Mouse (Mus musculus): ENCODE data around the gene Ptgfrn. TPM values are rescaled to one million over a fixed set of nuclear protein-coding genes. Genes with fewer than 3 reads are reported as not detected.

Ptgfrn gene
- total and polyA plus RNA-seq, 3 experiments = 18.5 to 25.1 (median 19.4) TPM

DNA sequence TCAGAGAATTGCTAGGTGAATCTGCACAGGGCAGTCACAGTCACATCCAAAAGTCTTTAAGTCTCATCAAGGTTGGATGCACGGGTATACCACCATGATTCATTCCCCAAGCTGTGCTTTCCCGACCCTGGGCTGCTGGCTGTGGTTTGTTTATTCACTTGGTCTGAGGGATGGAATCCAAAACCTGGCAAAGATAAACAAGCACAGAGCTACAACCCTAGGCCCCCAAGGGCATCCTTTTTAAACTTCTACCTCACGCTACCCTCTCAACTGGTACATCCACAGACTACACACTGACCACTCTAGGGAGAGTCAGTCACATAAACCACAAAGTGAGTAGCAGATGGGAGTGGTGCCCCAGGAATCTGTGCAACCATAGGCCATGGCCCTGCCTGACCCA is 1.8 kb downstream of the Ptgfrn start:
- TF ChIP-seq CTCF (IDR thresholded peaks at IDR 0.05) = no peak
- TF ChIP-seq EP300 (IDR thresholded peaks at IDR 0.05; ENCODE audit: insufficient read depth, low read depth, low read length) = no peak
- no peak for TF ChIP-seq POLR2A (IDR thresholded peaks at IDR 0.05; ENCODE audit: insufficient read depth, low read depth, low read length)
- no peak overlapping the region for H3K27ac ChIP-seq
- no peak overlapping the region for H3K4me3 ChIP-seq
- no peak overlapping the region for H3K9ac ChIP-seq (ENCODE audit: low read depth, low read length)
- H3K4me1 ChIP-seq (ENCODE audit: control insufficient read depth, insufficient read depth, low read length) = peaks cover 10% of the 10 kb centered on the region
- WGBS = 76% methylated on average over 3 of the region's 3 CpGs
- DNase-seq = no peak
- H3K27me3 ChIP-seq (ENCODE audit: control insufficient read depth, insufficient read depth, low read length) = no peaks in the 10 kb centered on the region
- intact Hi-C loops (cut with DNase I) = no loop called here
- no peaks in the 10 kb centered on the region for H3K36me3 ChIP-seq (ENCODE audit: control insufficient read depth, insufficient read depth, low read length)
- H3K79me2 ChIP-seq (replicated peaks; ENCODE audit: control insufficient read depth, insufficient read depth, low read length) = no peaks in the 10 kb centered on the region

DNA sequence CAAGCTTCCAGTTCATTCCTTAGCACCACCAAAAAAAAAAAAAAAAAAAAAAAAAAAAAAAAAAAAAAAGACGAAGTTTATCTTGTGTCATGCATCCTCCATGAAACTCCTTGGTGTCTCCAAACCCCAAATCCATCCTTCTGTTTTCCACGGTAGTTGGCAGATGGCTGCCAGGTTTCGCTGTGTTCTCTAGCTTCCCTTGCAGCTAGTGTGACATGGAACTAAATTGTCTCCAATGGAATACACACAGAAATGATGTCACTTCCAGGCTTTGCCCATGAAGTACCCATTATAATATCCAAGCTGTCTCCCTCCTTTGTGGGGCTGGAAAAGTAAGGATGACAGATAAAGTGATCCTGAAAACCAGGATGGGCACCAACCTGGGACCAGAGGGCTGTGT is 3.8 kb downstream of the Ptgfrn start:
- Histone ChIP-seq H3K27me3 (ENCODE audit: control insufficient read depth, insufficient read depth, low read length) (no peaks in the 10 kb centered on the region), H3K79me2 (replicated peaks; ENCODE audit: control insufficient read depth, insufficient read depth, low read length) (no peaks in the 10 kb centered on the region), H3K4me3 (no peak overlapping the region), H3K4me1 (ENCODE audit: control insufficient read depth, insufficient read depth, low read length) (peaks cover 10% of the 10 kb centered on the region), H3K27ac (no peak overlapping the region), H3K36me3 (ENCODE audit: control insufficient read depth, insufficient read depth, low read length) (no peaks in the 10 kb centered on the region), H3K9ac (ENCODE audit: low read depth, low read length) (no peak overlapping the region)
- no peak for DNase-seq
- intact Hi-C loops (cut with DNase I) = no loop called here
- 79% methylated on average over 3 of the region's 3 CpGs for WGBS
- no peak for TF ChIP-seq CTCF (IDR thresholded peaks at IDR 0.05)
- TF ChIP-seq EP300 (IDR thresholded peaks at IDR 0.05; ENCODE audit: insufficient read depth, low read depth, low read length) = no peak
- TF ChIP-seq POLR2A (IDR thresholded peaks at IDR 0.05; ENCODE audit: insufficient read depth, low read depth, low read length) = no peak

- Histone ChIP-seq H3K36me3 (ENCODE audit: control insufficient read depth, insufficient read depth, low read length) (no peaks in the 10 kb centered on the region), H3K4me3 (no peak overlapping the region), H3K4me1 (ENCODE audit: control insufficient read depth, insufficient read depth, low read length) (peaks cover 8% of the 10 kb centered on the region), H3K27ac (no peak overlapping the region), H3K27me3 (ENCODE audit: control insufficient read depth, insufficient read depth, low read length) (no peaks in the 10 kb centered on the region), H3K79me2 (replicated peaks; ENCODE audit: control insufficient read depth, insufficient read depth, low read length) (no peaks in the 10 kb centered on the region), H3K9ac (ENCODE audit: low read depth, low read length) (no peak overlapping the region)
- WGBS = 75% methylated on average over 11 of the region's 11 CpGs
- intact Hi-C loops (cut with DNase I) = no loop called here
- DNase-seq = no peak
- TF ChIP-seq CTCF (IDR thresholded peaks at IDR 0.05) = no peak
- no peak for TF ChIP-seq POLR2A (IDR thresholded peaks at IDR 0.05; ENCODE audit: insufficient read depth, low read depth, low read length)
- TF ChIP-seq EP300 (IDR thresholded peaks at IDR 0.05; ENCODE audit: insufficient read depth, low read depth, low read length) = no peak
These were observed 4.6 kb downstream of the Ptgfrn start for GRCm38 (mm10) chr3:101105486-101105885.

GRCm38 (mm10) chr3:101104883-101105282 is 5.2 kb downstream of the Ptgfrn start:
- intact Hi-C loops (cut with DNase I) = no loop called here
- WGBS = 96% methylated on average over 9 of the region's 9 CpGs
- TF ChIP-seq EP300 (IDR thresholded peaks at IDR 0.05; ENCODE audit: insufficient read depth, low read depth, low read length) (no peak), POLR2A (IDR thresholded peaks at IDR 0.05; ENCODE audit: insufficient read depth, low read depth, low read length) (no peak), CTCF (IDR thresholded peaks at IDR 0.05) (no peak)
- Histone ChIP-seq H3K36me3 (ENCODE audit: control insufficient read depth, insufficient read depth, low read length) (no peaks in the 10 kb centered on the region), H3K4me1 (ENCODE audit: control insufficient read depth, insufficient read depth, low read length) (peaks cover 8% of the 10 kb centered on the region), H3K9ac (ENCODE audit: low read depth, low read length) (no peak overlapping the region), H3K27me3 (ENCODE audit: control insufficient read depth, insufficient read depth, low read length) (no peaks in the 10 kb centered on the region), H3K79me2 (replicated peaks; ENCODE audit: control insufficient read depth, insufficient read depth, low read length) (no peaks in the 10 kb centered on the region), H3K27ac (no peak overlapping the region), H3K4me3 (no peak overlapping the region)
- DNase-seq = no peak

DNA sequence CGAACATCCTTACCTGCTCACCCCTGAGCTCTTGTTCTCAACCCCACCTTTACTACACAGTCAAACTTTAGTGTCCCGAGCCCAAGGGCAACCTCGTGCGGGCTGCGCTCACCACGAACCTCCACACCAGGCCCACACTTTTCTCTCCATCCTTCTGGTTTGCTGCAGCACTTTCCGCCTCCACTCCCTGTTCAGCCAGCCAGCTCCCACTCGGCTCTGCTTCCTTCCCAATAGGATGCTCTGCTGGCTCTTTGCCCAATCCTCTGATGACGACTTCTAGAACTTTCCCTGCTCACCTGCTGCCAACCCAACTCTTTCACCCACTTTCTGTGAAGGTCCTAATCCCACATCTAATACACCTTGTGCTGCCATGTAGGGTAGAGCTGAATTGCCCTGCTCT is 6.3 kb downstream of the Ptgfrn start:
- no peak overlapping the region for H3K9ac ChIP-seq (ENCODE audit: low read depth, low read length)
- no peak overlapping the region for H3K27ac ChIP-seq
- peaks cover 8% of the 10 kb centered on the region for H3K4me1 ChIP-seq (ENCODE audit: control insufficient read depth, insufficient read depth, low read length)
- H3K79me2 ChIP-seq (replicated peaks; ENCODE audit: control insufficient read depth, insufficient read depth, low read length) = no peaks in the 10 kb centered on the region
- H3K27me3 ChIP-seq (ENCODE audit: control insufficient read depth, insufficient read depth, low read length) = no peaks in the 10 kb centered on the region
- WGBS = 51% methylated on average over 9 of the region's 9 CpGs
- DNase-seq = no peak
- no peaks in the 10 kb centered on the region for H3K36me3 ChIP-seq (ENCODE audit: control insufficient read depth, insufficient read depth, low read length)
- no peak overlapping the region for H3K4me3 ChIP-seq
- intact Hi-C loops (cut with DNase I) = no loop called here
- TF ChIP-seq POLR2A (IDR thresholded peaks at IDR 0.05; ENCODE audit: insufficient read depth, low read depth, low read length) (no peak), EP300 (IDR thresholded peaks at IDR 0.05; ENCODE audit: insufficient read depth, low read depth, low read length) (no peak)

GRCm38 (mm10) chr3:101102106-101102505 is 8.0 kb downstream of the Ptgfrn start:
- H3K4me1 ChIP-seq (ENCODE audit: control insufficient read depth, insufficient read depth, low read length) = peaks cover 22% of the 10 kb centered on the region
- no peaks in the 10 kb centered on the region for H3K27me3 ChIP-seq (ENCODE audit: control insufficient read depth, insufficient read depth, low read length)
- intact Hi-C loops (cut with DNase I) = no loop called here
- H3K4me3 ChIP-seq = no peak overlapping the region
- no peak for DNase-seq
- no peaks in the 10 kb centered on the region for H3K36me3 ChIP-seq (ENCODE audit: control insufficient read depth, insufficient read depth, low read length)
- TF ChIP-seq CTCF (IDR thresholded peaks at IDR 0.05) (no peak), EP300 (IDR thresholded peaks at IDR 0.05; ENCODE audit: insufficient read depth, low read depth, low read length) (no peak), POLR2A (IDR thresholded peaks at IDR 0.05; ENCODE audit: insufficient read depth, low read depth, low read length) (no peak)
- peaks cover 4% of the 10 kb centered on the region for H3K79me2 ChIP-seq (replicated peaks; ENCODE audit: control insufficient read depth, insufficient read depth, low read length)
- H3K27ac ChIP-seq = no peak overlapping the region
- 84% methylated on average over 7 of the region's 7 CpGs for WGBS
- no peak overlapping the region for H3K9ac ChIP-seq (ENCODE audit: low read depth, low read length)
